ENCODE assay signal across 8 mouse cellular contexts in genomic region chr1:36920154-36920716, GRCm38 (mm10). TPM values are rescaled to one million over a fixed set of nuclear protein-coding genes. Genes with fewer than 3 reads are reported as not detected.
DNase-seq lines count a peak whose midpoint lies in the region; ATAC-seq lines count a peak whose summit lies in the region.

No protein-coding gene starts in this region.

- H3K27ac ChIP-seq in kidney, embryonic 14.5 days (ENCODE audit: low read depth, low read length): no peak overlapping the region; the same call in 1 of the 2 replicates
- H3K27ac ChIP-seq in lung, embryonic 15.5 days: peak overlapping the region; percentile 66
- peak overlapping the region; percentile 82 for H3K27ac ChIP-seq in stomach, embryonic 16.5 days (ENCODE audit: low read length)

- no peaks in the 10 kb centered on the region for H3K9me3 ChIP-seq in kidney, embryonic 14.5 days (ENCODE audit: control insufficient read depth, low read length)
- H3K9me3 ChIP-seq in lung, embryonic 15.5 days: no peaks in the 10 kb centered on the region
- no peaks in the 10 kb centered on the region for H3K9me3 ChIP-seq in stomach, embryonic 16.5 days (replicated peaks; ENCODE audit: control insufficient read depth, low read length)

- H3K4me1 ChIP-seq in kidney, embryonic 14.5 days (ENCODE audit: control insufficient read depth, insufficient read depth, low read length): peaks cover 29% of the 10 kb centered on the region
- H3K4me1 ChIP-seq in lung, embryonic 15.5 days: peaks cover 34% of the 10 kb centered on the region
- H3K4me1 ChIP-seq in stomach, embryonic 16.5 days (ENCODE audit: control insufficient read depth, insufficient read depth, low read length): peaks cover 66% of the 10 kb centered on the region

- peak; percentile 45; the same call in 1 of the 2 replicates for ATAC-seq in kidney, embryonic 14.5 days (ENCODE audit: low FRiP score, low TSS enrichment)
- ATAC-seq in lung, embryonic 15.5 days (ENCODE audit: borderline replicate concordance, extremely low read depth, low FRiP score, low TSS enrichment): peak; percentile 75
- peak; percentile 85 for ATAC-seq in stomach, embryonic 16.5 days (ENCODE audit: insufficient read depth, low FRiP score)

- WGBS in kidney, embryonic 14.5 days: 23% methylated on average over 3 of the region's 3 CpGs
- 3% methylated on average over 3 of the region's 3 CpGs for WGBS in lung, embryonic 15.5 days
- WGBS in stomach, embryonic 16.5 days: 22% methylated on average over 3 of the region's 3 CpGs

- no peak overlapping the region for H3K4me3 ChIP-seq in kidney, embryonic 14.5 days (ENCODE audit: low read length)
- H3K4me3 ChIP-seq in lung, embryonic 15.5 days: no peak overlapping the region
- no peak overlapping the region for H3K4me3 ChIP-seq in stomach, embryonic 16.5 days (replicated peaks; ENCODE audit: low read length)

- peak; percentile 51 for DNase-seq in cerebellum, adult 11-12 months
- no peak for DNase-seq in cerebellum, adult 11 months
- DNase-seq in 3T3-L1 (ENCODE audit: low read depth, low spot score): peak; percentile 62
- peak; percentile 54 to 57 for DNase-seq in cerebellum, adult 18-20 months
- DNase-seq in heart, adult 9 months (ENCODE audit: low spot score in 2 of 2): peak; percentile 86

- no peaks in the 10 kb centered on the region for H3K27me3 ChIP-seq in kidney, embryonic 14.5 days (ENCODE audit: control insufficient read depth, insufficient read depth, low read length)
- no peaks in the 10 kb centered on the region for H3K27me3 ChIP-seq in lung, embryonic 15.5 days
- H3K27me3 ChIP-seq in stomach, embryonic 16.5 days (ENCODE audit: control insufficient read depth, insufficient read depth, low read length): no peaks in the 10 kb centered on the region

- H3K4me2 ChIP-seq in kidney, embryonic 14.5 days (replicated peaks; ENCODE audit: low read depth, low read length): no peak overlapping the region
- H3K4me2 ChIP-seq in lung, embryonic 15.5 days: no peak overlapping the region
- no peak overlapping the region; the same call in 1 of the 2 replicates for H3K4me2 ChIP-seq in stomach, embryonic 16.5 days (ENCODE audit: low read depth, low read length)

- no peaks in the 10 kb centered on the region; the same call in 1 of the 2 replicates for H3K36me3 ChIP-seq in kidney, embryonic 14.5 days (ENCODE audit: control insufficient read depth, insufficient read depth, low read length)
- no peaks in the 10 kb centered on the region for H3K36me3 ChIP-seq in lung, embryonic 15.5 days
- H3K36me3 ChIP-seq in stomach, embryonic 16.5 days (ENCODE audit: control insufficient read depth, insufficient read depth, low read length): no peaks in the 10 kb centered on the region

- no peak overlapping the region for H3K9ac ChIP-seq in kidney, embryonic 14.5 days (ENCODE audit: low read depth, low read length)
- H3K9ac ChIP-seq in lung, embryonic 15.5 days: no peak overlapping the region
- no peak overlapping the region for H3K9ac ChIP-seq in stomach, embryonic 16.5 days (ENCODE audit: low read length)

RNA-seq across cellular contexts. Expression of gene Tmem131, which starts 23.2 kb away (rescaled TPM):
- 15.8 and 22.1 TPM in 2 replicates for polyA plus RNA-seq in kidney, embryonic 14.5 days (2014; fragmentation: Nextera tagmentation; extraction: Ambion mirVana)
- polyA plus RNA-seq in lung, embryonic 15.5 days (2015; fragmentation: Nextera tagmentation; extraction: Ambion mirVana): 9.9 and 11.4 TPM in 2 replicates
- polyA plus RNA-seq in stomach, embryonic 16.5 days (2015; fragmentation: Nextera tagmentation; extraction: Ambion mirVana): 12.9 and 13.1 TPM in 2 replicates
